Mouse (Mus musculus) CH12F3 (cell line): ENCODE results near the gene Cdk8.

ENCODE experiments used
- in situ Hi-C: fragments of 300-500 bp; cut with MboI; formaldehyde crosslinking; loops from 2 replicates; pipeline ENCODE4 v1.14.3; 2020; ENCODE audit warnings: low sequenced_read_pairs

Gene Cdk8

GRCm38 (mm10) chr5:146277513-146277912 is 46.5 kb downstream of the Cdk8 start:
- in situ Hi-C loops: no loop called here

GRCm38 (mm10) chr5:146280012-146280411 is 49.0 kb downstream of the Cdk8 start:
- in situ Hi-C loops: no loop called here

- in situ Hi-C loops: no loop called here
Measured at GRCm38 (mm10) chr5:146281241-146281818, 50.3 kb downstream of the Cdk8 start.

DNA sequence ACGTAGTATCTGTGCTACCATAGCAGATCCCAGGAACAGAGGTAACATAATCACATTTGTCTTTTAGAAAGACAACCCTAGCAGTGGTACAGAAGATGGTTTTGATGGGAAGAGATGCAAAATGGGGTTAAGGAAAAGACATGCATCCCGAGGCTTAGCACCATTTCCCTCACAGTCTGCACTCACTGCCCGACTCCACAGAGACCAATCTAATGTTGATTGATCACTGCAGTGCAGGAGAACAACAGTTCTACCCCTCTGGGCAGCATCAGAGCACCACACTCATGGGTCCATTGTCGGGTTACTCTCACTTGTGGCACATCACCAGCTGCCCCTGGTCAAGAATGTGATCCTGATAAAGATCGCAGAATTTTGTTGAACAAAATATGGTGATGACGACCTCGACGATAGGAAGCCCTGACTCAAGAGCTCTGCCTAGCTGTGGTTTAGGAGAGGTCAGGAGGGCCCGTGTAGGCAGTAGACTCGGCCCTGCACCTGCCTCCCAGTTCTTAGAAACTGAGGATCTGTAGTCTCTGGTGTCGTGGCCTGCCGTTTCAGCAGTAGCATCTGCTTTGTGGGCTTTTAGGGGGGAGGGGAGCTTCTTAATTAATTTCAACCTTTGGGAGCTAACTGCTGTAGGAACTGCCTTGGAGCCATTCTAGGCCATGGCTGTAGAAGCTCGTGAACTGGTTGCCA is 51.0 kb downstream of the Cdk8 start:
- in situ Hi-C loops: no loop called here

GRCm38 (mm10) chr5:146283899-146284298 is 52.9 kb downstream of the Cdk8 start:
- in situ Hi-C loops: no loop called here

GRCm38 (mm10) chr5:146287416-146287815 is 56.4 kb downstream of the Cdk8 start:
- in situ Hi-C loops: no loop called here

DNA sequence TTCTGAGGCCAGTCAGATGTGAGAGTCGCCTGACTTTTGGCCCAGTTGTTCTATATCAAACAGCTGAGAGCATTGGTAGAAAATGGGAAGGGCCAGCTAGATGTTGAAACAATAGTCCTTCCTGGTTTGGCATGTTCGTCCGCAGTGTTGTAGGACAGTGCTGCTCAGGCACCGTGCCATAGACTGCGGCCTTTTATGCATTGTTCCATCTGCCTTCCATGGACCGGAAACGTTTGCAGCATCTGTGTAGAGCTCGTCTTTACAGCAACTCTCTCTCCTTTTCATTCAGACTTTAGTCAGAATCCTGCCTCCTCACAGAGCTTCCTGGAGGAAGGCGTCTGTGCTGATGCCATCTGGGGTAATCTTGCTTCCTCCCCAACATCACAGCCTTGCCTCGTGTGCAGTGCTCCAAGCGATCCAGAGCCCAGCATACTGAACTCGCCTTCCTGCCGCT is 57.0 kb downstream of the Cdk8 start:
- in situ Hi-C loops: no loop called here

DNA sequence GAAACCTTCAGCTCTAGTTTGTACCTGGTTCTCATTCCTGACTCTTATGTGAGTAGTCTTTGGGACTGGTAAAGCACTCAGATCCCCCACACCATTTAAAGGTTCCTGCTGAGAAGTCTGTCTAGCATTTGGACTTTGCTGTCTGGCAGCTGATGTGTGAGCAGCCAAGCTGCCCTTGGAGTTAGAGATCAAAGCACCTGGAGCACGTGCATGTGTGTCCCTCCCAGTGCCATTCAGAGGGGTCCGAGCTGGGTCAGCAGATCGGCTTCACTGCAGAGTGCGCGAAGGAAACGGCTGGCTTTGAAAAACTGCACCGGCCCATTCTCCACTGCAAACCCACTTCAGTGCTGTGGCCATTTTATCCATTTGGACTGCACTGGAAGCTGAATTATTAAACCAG is 58.9 kb downstream of the Cdk8 start:
- in situ Hi-C loops: no loop called here

DNA sequence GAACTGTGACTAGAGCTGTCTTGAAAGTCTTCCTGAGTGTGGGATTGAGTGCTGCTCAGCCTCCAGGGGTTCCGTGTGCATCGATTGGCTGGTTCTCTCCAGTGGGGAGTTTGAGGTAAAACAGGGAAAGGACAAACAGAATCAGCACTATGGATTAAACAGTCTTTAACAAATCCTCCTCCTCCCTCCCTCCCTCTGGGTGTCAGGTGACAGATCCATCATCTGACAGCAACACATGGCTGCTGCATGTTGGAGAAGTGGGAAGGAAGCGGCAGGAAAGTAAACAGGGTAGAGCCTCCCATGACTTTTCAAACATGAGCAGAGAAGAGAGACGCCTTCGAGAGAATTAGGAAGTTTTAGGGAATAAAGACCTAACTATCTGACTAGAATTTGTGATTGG is 59.4 kb downstream of the Cdk8 start:
- in situ Hi-C loops: no loop called here

DNA sequence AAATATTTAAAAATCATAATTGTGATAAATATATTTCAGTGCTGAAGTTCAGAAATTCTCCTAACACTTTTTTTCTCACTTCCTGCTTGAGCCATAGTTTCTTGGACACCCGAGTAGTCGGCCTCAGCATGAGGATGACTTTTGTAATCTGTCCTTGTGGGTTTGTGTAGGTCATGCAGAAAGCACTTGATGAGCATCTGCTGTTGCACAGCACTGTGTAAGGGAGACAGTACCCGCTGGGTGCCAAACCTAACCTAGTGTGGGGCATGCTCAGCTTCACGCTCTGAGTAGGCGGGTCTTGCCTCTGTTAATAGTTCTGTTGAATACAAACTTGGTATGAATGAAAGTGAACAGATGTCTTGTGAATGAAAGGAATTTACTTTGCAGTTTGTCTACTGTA is 60.5 kb downstream of the Cdk8 start:
- in situ Hi-C loops: no loop called here

GRCm38 (mm10) chr5:146292896-146293680 is 62.1 kb downstream of the Cdk8 start:
- in situ Hi-C loops: no loop called here

- in situ Hi-C loops: no loop called here
Measured at GRCm38 (mm10) chr5:146293919-146294700, 63.1 kb downstream of the Cdk8 start.

DNA sequence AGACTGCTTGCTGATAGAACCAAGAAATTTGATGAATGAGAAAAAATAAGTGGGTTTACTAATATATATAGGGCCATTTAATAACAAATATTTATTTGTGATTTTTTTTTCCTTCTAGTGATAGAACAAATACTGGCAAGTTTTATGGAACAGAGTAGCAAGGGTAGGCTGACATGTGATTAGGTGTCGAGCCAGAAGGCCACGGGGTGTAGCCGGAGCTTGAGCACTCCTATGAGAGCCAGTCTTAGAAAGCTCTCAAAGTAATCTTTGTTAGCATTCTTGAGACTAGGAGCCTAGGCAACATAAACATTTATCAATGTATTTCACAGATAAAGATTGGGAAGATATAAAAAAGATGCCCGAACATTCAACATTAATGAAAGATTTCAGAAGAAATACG is 63.8 kb downstream of the Cdk8 start:
- in situ Hi-C loops: no loop called here

GRCm38 (mm10) chr5:146298807-146299519 is 67.9 kb downstream of the Cdk8 start:
- in situ Hi-C loops: no loop called here

DNA sequence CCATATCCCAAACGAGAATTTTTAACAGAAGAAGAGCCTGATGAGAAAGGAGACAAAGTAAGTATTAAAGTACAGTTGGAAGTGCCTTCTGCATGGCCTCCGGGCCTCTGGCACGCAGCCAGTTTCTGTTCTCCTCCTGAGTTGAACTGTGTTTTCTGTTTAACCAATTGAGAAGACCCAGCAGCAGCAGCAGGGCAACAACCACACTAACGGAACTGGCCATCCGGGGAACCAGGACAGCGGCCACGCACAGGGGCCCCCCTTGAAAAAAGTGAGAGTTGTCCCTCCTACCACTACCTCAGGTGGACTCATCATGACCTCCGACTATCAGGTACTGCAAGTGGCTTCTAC is 68.5 kb downstream of the Cdk8 start:
- in situ Hi-C loops: no loop called here

GRCm38 (mm10) chr5:146303470-146303869 is 72.4 kb downstream of the Cdk8 start:
- in situ Hi-C loops: loop anchor here (10.0 kb wide), 1 partner anchor 99 kb away; no protein-coding TSS in a partner anchor

- in situ Hi-C loops: loop anchor here (10.0 kb wide), 1 partner anchor 102 kb away; no protein-coding TSS in a partner anchor
Measured at GRCm38 (mm10) chr5:146307046-146307743, 76.2 kb downstream of the Cdk8 start.

- in situ Hi-C loops: loop anchor here (10.0 kb wide), 1 partner anchor 103 kb away; no protein-coding TSS in a partner anchor
Measured at GRCm38 (mm10) chr5:146307744-146308096, 76.7 kb downstream of the Cdk8 start.

GRCm38 (mm10) chr5:146314538-146314937 is 83.5 kb downstream of the Cdk8 start:
- in situ Hi-C loops: no loop called here
